Mouse (Mus musculus) kidney, adult 2 months (tissue): Measurements from ENCODE around the gene Klf4.

Experiments
- CTCF ChIP-seq: fragments of 200-500 bp; conservative IDR thresholded peaks from 2 replicates; pipeline ENCODE4 v1.5.1; 2011; ENCODE audit warnings: low read depth, mild to moderate bottlenecking, control low read depth, low read length, moderate library complexity, mixed read lengths; ENCODE audit not compliant: insufficient read depth, insufficient read length
- POLR2A ChIP-seq: fragments of 200-500 bp; IDR thresholded peaks from one replicate; pipeline ENCODE4 v1.6.1; 2011; ENCODE audit warnings: low read depth, low read length, control low read depth

DNA sequence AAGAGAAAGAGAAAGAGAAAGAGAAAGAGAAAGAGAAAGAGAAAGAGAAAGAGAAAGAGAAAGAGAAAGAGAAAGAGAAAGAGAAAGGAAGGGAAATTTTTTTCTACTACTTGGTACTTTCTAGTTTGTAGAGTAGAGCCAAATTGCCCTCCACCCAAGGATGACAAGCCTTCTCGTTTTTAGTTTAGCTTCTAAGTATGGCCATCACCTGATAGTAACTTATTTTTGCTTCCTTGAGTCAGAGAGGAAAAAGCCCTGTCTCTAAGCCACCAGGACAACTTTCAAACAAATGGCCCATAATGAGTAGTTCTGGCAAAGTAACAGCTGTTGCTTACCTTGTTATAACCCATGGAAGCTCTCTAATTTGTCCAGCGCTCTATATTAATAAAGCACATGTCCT lies 20.9 kb downstream of the Klf4 start:
- TF ChIP-seq CTCF (no peak), POLR2A (no peak)
